Mouse (Mus musculus) heart, postnatal 4 days (tissue): ENCODE results near the gene Olfr1138. TPM values are rescaled to one million over a fixed set of nuclear protein-coding genes. Genes with fewer than 3 reads are reported as not detected.

Experiments used
- DNase-seq: peaks from one replicate; pipeline ENCODE4 v3.0.0; 2021
- total RNA-seq, 2 experiments: library from RNA; stranded (reverse); gene quantifications; 2 replicates each; pipeline ENCODE4 v1.2.3; 2021

The Olfr1138 gene
- total RNA-seq = not detected

DNA sequence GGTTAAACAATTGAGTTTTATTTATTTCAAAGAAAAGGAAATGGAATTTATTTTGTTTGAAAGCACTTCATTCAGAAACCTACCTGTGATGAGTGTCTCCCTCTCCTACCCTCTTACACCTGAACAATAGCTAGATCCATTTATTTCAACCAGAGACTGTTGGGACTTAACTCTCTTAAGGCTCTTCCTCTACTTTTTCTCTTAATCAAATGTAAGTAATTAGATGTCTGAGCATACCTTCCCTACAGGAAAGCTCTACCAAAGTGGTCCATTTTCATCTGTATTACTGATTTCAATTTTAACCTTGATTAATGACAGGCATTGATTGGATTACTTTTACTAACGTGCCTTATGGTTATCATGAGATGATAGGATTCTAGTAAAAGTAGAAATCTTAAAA, at the start of gene Olfr1138:
Gene Olfr1138 (minus strand): TSS at position 101 of the 400 bp plus-strand sequence.
- DNase-seq = no peak

DNA sequence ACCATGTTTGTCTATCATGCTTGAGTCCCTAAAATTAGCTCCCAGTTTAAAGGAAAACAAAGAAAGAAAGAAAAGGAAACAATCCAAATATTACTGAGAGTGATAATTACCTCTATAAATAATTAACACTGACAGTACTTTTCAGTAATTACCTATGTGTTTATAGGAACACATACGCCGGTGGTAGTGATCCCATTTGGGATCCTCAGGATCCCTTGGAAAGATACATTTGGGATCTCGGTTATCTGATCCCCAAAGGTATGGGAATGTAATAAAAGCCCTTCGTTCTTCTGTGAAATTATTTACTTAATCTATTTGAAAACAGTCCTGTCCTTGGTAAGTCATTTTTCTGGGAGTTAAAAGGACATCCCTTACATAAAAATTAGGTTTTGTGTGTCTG, 39.4 kb upstream of the Olfr1138 start, which contains the start of gene Olfr152:
Gene Olfr152 (plus strand): TSS at position 301 of the 400 bp plus-strand sequence.
- DNase-seq = no peak

GRCm38 (mm10) chr2:87776143-87776542, 36.4 kb upstream of the Olfr1138 start:
- no peak for DNase-seq

DNA sequence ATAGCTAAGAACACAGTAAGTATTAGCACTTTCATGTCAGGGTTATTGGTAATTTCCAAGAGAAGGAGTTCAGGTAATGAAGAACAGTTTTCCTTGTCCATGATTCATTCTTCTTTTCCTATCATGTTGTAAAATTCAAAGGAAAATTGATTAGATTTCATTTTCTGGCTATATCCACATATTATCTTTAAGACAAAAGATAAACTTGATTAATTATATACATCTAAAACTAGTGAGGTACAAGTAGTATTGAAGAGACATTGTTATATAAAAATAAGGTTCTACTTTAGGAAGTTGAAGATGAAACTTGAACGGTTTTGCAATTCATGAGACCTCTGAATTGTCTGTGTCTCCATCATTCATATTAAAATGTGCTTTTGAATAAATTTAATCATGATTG, 14.1 kb upstream of the Olfr1138 start, which contains the start of gene Olfr1141:
Gene Olfr1141 (minus strand): TSS at position 101 of the 400 bp plus-strand sequence.
- DNase-seq = no peak

GRCm38 (mm10) chr2:87743452-87743851, 3.7 kb upstream of the Olfr1138 start, which contains the start of gene Olfr1140:
Gene Olfr1140, plus strand, starts transcription at chr2:87743752.
- no peak for DNase-seq

- no peak for DNase-seq
These were observed 26.7 kb downstream of the Olfr1138 start, which contains the start of gene Olfr1137 for GRCm38 (mm10) chr2:87713079-87713478. Gene Olfr1137, minus strand, starts transcription at chr2:87713179.

DNA sequence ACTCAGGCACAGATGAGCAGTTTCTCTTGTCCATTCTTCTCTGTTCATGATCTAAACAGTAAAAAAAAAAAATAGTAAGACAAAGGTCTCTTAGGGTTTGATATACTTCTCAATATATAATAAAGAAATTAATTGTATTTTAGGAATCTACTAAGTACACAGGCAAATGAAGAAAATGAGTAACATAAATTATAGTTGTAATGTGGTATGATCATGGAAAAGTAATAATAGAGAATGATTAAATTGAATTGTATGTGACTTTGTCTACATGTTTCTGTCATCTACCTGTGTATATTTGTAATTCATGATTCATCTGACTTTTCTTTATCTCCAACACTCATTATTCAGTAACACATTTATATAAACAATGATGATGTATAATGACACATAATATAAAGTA, 45.9 kb downstream of the Olfr1138 start, which contains the start of gene Olfr1136:
Gene Olfr1136 (minus strand): TSS at position 101 of the 400 bp plus-strand sequence.
- no peak for DNase-seq

Other genes with a start within 250 kb of the Olfr1138 start
- gene Pramel7, start 242.9 kb downstream of the Olfr1138 start, total RNA-seq = not detected
- not detected for gene Pramel6, start 233.4 kb downstream of the Olfr1138 start, total RNA-seq
- not detected for gene Olfr153, start 208.2 kb downstream of the Olfr1138 start, total RNA-seq
- gene Olfr1128, start 194.4 kb downstream of the Olfr1138 start, total RNA-seq = not detected
- not detected for gene Olfr1129, start 166.1 kb downstream of the Olfr1138 start, total RNA-seq
- not detected for gene Olfr1130, start 133.8 kb downstream of the Olfr1138 start, total RNA-seq
- not detected for gene Olfr1131, start 112.9 kb downstream of the Olfr1138 start, total RNA-seq
- gene Olfr1132, start 102.4 kb downstream of the Olfr1138 start, total RNA-seq = not detected
- not detected for gene Olfr1133, start 92.6 kb downstream of the Olfr1138 start, total RNA-seq
- gene Olfr1134, start 81.5 kb downstream of the Olfr1138 start, total RNA-seq = not detected
- not detected for gene Olfr1135, start 66.3 kb downstream of the Olfr1138 start, total RNA-seq
- gene Olfr1136, start 46.0 kb downstream of the Olfr1138 start, total RNA-seq = not detected
- gene Olfr1137, start 26.8 kb downstream of the Olfr1138 start, total RNA-seq = not detected
- gene Olfr1140, start 3.8 kb upstream of the Olfr1138 start, total RNA-seq = not detected
- gene Olfr1141, start 14.0 kb upstream of the Olfr1138 start, total RNA-seq = not detected
- gene Olfr152, start 39.5 kb upstream of the Olfr1138 start, total RNA-seq = not detected
- gene Olfr1143, start 60.6 kb upstream of the Olfr1138 start, total RNA-seq = not detected
- gene Olfr1145, start 69.8 kb upstream of the Olfr1138 start, total RNA-seq = not detected
- gene Olfr1148, start 90.6 kb upstream of the Olfr1138 start, total RNA-seq = not detected
- gene Olfr1150-ps1, start 104.0 kb upstream of the Olfr1138 start, total RNA-seq = not detected
- gene Olfr1151, start 115.9 kb upstream of the Olfr1138 start, total RNA-seq = not detected
- not detected for gene Olfr1152, start 126.5 kb upstream of the Olfr1138 start, total RNA-seq
- gene Olfr1153, start 155.0 kb upstream of the Olfr1138 start, total RNA-seq = not detected
- not detected for gene Olfr1154, start 165.2 kb upstream of the Olfr1138 start, total RNA-seq
- not detected for gene Olfr1155, start 205.2 kb upstream of the Olfr1138 start, total RNA-seq
- gene Olfr1156, start 213.1 kb upstream of the Olfr1138 start, total RNA-seq = not detected
- not detected for gene Olfr1157, start 228.3 kb upstream of the Olfr1138 start, total RNA-seq
- gene Olfr74, start 234.7 kb upstream of the Olfr1138 start, total RNA-seq = not detected